Mouse (Mus musculus) forebrain, postnatal 0 days (tissue): Measurements from ENCODE around the gene Gm21887. TPM values are rescaled to one million over a fixed set of nuclear protein-coding genes. Genes with fewer than 3 reads are reported as not detected.
A peak's percentile ranks its signal among the peaks of the same experiment; 100 is the strongest.
"Not testable (repeated sequence)": the region's sequence is repeated elsewhere in the genome, so short reads cannot be mapped to it uniquely, and the experiment has no call there.

Experiments
- ATAC-seq: fragments of 200-750 bp; cut with Nextera tagmentation; 2 replicates; pipeline ENCODE4 v1.8.0; 2017; ENCODE audit warnings: mild to moderate bottlenecking, moderate library complexity
- DNase-seq: peaks from one replicate; pipeline ENCODE4 v3.0.0-alpha.2; 2015
- H3K27ac ChIP-seq: fragments of 300-500 bp; sonication (generic); 2 replicates; pipeline ENCODE4 v1.5.1; 2014; ENCODE audit warnings: low read depth, mild to moderate bottlenecking, antibody characterized with exemption, low read length, moderate library complexity, mixed read lengths
- H3K27me3 ChIP-seq: fragments of 300-500 bp; sonication (generic); 2 replicates; pipeline ENCODE4 v1.6.1; 2014; ENCODE audit warnings: mild to moderate bottlenecking, low read length, mixed read lengths; ENCODE audit not compliant: insufficient read depth
- H3K36me3 ChIP-seq: fragments of 300-500 bp; sonication (generic); 2 replicates; pipeline ENCODE4 v1.6.1; 2014; ENCODE audit warnings: mild to moderate bottlenecking, moderate library complexity; ENCODE audit not compliant: insufficient read depth
- H3K4me1 ChIP-seq: fragments of 300-500 bp; sonication (generic); 2 replicates; pipeline ENCODE4 v1.6.1; 2014; ENCODE audit warnings: antibody characterized with exemption; ENCODE audit not compliant: insufficient read depth
- H3K4me2 ChIP-seq: fragments of 300-500 bp; sonication (generic); 2 replicates; pipeline ENCODE4 v1.6.1; 2014; ENCODE audit warnings: low read depth, mild to moderate bottlenecking, moderate library complexity
- H3K4me3 ChIP-seq: fragments of 300-500 bp; sonication (generic); 2 replicates; pipeline ENCODE4 v1.5.1; 2014; ENCODE audit warnings: low read depth, low read length, mixed read lengths
- H3K9ac ChIP-seq: fragments of 300-500 bp; sonication (generic); 2 replicates; pipeline ENCODE4 v1.6.1; 2014; ENCODE audit warnings: mild to moderate bottlenecking
- H3K9me3 ChIP-seq: fragments of 300-500 bp; sonication (generic); 2 replicates; pipeline ENCODE4 v1.6.1; 2016; ENCODE audit warnings: low read length
- WGBS: fragments of 180-500 bp; shearing (Covaris S2); extraction: QIAGEN DNeasy Blood & Tissue Kit; methylation state at CpG from one replicate; pipeline ENCODE4 v1.1.7; 2014; 5-methylcytosine and 5-hydroxymethylcytosine counted together
- polyA plus RNA-seq: library from polyadenylated mRNA; unstranded; fragments of >200 nt; fragmentation: Nextera tagmentation; extraction: Ambion mirVana; gene quantifications from 2 replicates; pipeline ENCODE4 v1.2.1, GENCODE M21; 2015
- total RNA-seq: library from RNA; depleted of rRNA; stranded (reverse); fragments of >200 nt; gene quantifications from 2 replicates; pipeline ENCODE4 v1.2.3, GENCODE M21; 2014

Gm21887 gene
- total and polyA plus RNA-seq, 2 experiments from 2014 or later: 39.7 to 231 TPM

DNA sequence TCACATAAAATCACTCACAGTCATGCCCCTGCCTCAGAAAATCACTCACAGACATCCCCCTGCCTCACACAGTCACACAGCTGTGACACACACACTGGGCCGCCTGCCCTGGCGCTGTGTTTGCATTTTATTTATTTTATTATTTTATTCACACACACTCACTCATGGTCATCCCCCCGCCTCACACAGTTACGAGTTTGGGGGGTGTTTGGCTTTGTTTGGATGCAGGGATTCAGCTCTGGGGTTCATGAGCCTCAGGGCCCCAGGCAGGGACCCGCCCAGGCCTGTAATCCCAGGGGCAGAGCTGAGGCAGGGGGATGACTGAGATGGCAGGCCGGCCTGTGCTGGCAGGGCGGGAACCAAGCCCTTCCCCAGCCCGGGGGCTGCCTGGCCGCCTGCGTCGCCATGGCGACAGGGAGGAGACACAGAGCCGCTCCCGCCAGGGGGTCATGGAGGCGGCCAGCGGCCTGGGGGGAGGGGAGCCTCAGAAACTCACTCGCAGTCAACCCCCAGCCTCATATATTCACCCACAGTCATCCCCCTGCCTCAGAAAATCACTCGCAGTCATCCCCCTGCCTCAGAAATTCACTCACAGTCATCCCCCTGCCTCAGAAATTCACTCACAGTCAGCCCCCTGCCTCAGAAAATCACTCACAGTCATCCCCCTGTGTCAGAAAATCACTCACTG is 6.8 kb upstream of the Gm21887 start:
- H3K9ac ChIP-seq, H3K27me3 ChIP-seq, H3K27ac ChIP-seq, H3K4me2 ChIP-seq, ATAC-seq, DNase-seq, H3K9me3 ChIP-seq, H3K4me1 ChIP-seq, H3K4me3 ChIP-seq, H3K36me3 ChIP-seq: not testable (repeated sequence)
- 31% methylated on average over 13 of the region's 18 CpGs for WGBS

DNA sequence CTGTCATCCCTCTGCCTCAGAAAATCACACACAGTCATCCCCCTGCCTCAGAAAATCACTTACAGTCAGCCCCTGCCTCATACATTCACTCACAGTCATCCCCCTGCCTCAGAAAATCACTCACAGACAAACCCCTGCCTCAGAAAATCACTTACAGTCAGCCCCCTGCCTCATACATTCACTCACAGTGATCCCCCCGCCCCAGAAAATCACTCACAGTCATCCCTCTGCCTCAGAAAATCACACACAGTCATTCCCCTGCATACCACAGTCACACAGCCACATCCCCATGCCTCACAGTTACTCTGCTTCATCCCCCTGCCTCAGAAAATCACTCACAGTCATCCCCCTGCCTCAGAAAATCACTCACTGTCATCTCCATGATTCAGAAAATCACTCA is 5.9 kb upstream of the Gm21887 start:
- H3K4me1 ChIP-seq, H3K9me3 ChIP-seq, H3K27me3 ChIP-seq, H3K4me3 ChIP-seq, DNase-seq, H3K4me2 ChIP-seq, H3K9ac ChIP-seq, H3K36me3 ChIP-seq, H3K27ac ChIP-seq, ATAC-seq: not testable (repeated sequence)
- 30% methylated on average over 1 of the region's 1 CpGs for WGBS

DNA sequence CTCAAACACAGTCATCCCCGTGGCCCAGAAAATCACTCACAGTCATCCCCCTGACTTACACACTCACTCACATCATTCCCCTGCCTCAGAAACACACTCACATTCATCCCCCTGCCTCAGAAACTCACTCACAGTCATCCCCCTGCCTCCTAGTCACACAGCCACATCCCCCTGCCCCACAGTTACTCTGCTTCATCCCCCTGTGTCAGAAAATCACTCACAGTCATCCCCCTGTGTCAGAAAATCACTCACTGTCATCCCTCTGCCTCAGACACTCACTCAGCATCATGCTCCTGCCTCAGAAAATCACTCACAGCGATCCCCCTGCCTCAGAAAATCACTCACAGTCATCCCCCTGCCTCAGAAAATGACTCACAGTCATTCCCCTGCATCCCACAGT is 5.2 kb upstream of the Gm21887 start:
- WGBS: 32% methylated on average over 2 of the region's 2 CpGs
- DNase-seq: not testable (repeated sequence)

DNA sequence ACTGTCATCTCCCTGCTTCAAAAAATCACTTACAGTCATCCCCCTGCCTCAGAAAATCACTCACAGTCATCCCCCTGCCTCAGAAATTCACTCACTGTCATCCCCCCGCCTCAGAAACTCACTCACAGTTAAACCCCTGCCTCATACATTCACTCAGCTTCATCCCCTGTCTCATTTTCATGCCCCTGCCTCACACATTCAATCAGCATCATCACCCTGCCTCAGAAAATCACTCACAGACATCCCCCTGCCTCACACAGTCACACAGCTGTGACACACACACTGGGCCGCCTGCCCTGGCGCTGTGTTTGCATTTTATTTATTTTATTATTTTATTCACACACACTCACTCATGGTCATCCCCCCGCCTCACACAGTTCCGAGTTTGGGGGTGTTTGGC is 4.7 kb upstream of the Gm21887 start:
- not testable (repeated sequence) for ATAC-seq, H3K27me3 ChIP-seq, H3K4me3 ChIP-seq, H3K9ac ChIP-seq, H3K27ac ChIP-seq, H3K4me2 ChIP-seq, DNase-seq, H3K4me1 ChIP-seq, H3K36me3 ChIP-seq
- 35% methylated on average over 5 of the region's 5 CpGs for WGBS
- H3K9me3 ChIP-seq: peaks cover 18% of the 10 kb centered on the region

More for the DNA sequence above, 5.2 kb upstream of the Gm21887 start:
- not testable (repeated sequence) for H3K4me2 ChIP-seq, H3K27ac ChIP-seq, H3K27me3 ChIP-seq, ATAC-seq, H3K36me3 ChIP-seq, H3K4me3 ChIP-seq, H3K4me1 ChIP-seq, H3K9ac ChIP-seq
- H3K9me3 ChIP-seq: peaks cover 13% of the 10 kb centered on the region

DNA sequence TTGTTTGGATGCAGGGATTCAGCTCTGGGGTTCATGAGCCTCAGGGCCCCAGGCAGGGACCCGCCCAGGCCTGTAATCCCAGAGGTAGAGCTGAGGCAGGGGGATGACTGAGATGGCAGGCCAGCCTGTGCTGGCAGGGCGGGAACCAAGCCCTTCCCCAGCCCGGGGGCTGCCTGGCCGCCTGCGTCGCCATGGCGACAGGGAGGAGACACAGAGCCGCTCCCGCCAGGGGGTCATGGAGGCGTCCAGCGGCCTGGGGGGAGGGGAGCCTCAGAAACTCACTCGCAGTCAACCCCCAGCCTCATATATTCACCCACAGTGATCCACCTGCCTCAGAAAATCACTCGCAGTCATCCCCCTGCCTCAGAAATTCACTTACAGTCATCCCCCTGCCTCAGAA is 4.3 kb upstream of the Gm21887 start:
- not testable (repeated sequence) for DNase-seq, H3K36me3 ChIP-seq, H3K9ac ChIP-seq, ATAC-seq, H3K4me2 ChIP-seq, H3K27me3 ChIP-seq, H3K27ac ChIP-seq, H3K4me3 ChIP-seq, H3K4me1 ChIP-seq
- WGBS: 20% methylated on average over 13 of the region's 13 CpGs
- H3K9me3 ChIP-seq: peaks cover 19% of the 10 kb centered on the region

DNA sequence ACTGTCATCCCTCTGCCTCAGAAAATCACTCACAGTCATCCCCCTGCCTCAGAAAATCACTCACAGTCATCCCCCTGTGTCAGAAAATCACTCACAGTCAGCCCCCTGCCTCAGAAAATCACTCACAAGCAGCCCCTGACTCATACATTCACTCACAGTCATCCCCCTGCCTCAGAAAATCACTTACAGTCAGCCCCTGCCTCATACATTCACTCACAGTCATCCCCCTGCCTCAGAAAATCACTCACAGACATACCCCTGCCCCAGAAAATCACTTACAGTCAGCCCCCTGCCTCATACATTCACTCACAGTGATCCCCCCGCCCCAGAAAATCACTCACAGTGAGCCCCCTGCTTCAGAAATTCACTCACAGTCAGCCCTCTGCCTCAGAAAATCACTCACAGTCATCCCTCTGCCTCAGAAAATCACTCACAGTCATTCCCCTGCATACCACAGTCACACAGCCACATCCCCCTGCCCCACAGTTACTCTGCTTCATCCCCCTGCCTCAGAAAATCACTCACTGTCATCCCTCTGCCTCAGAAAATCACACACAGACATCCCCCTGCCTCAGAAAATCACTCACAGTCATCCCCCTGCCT is 3.7 kb upstream of the Gm21887 start:
- H3K27me3 ChIP-seq, H3K4me1 ChIP-seq, H3K9ac ChIP-seq, H3K36me3 ChIP-seq, ATAC-seq, H3K4me2 ChIP-seq, H3K27ac ChIP-seq, H3K4me3 ChIP-seq, DNase-seq: not testable (repeated sequence)
- H3K9me3 ChIP-seq: peaks cover 17% of the 10 kb centered on the region
- 37% methylated on average over 1 of the region's 1 CpGs for WGBS

DNA sequence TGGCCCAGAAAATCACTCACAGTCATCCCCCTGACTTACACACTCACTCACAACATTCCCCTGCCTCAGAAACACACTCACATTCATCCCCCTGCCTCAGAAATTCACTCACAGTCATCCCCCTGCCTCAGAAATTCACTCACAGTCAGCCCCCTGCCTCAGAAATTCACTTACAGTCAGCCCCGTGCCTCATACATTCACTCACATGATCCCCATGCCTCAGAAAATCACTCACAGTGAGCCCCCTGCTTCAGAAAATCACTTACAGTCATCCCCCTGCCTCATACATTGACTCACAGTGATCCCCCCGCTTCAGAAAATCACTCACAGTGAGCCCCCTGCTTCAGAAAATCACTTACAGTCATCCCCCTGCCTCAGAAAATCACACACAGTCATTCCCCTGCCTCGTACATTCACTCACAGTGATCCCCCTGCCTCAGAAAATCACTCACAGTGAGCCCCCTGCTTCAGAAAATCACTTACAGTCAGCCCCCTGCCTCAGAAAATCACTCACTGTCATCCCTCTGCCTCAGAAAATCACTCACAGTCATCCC is 2.7 kb upstream of the Gm21887 start:
- not testable (repeated sequence) for H3K27ac ChIP-seq, DNase-seq, H3K9ac ChIP-seq, H3K4me2 ChIP-seq, H3K27me3 ChIP-seq, H3K4me3 ChIP-seq, ATAC-seq, H3K36me3 ChIP-seq, H3K4me1 ChIP-seq
- peaks cover 20% of the 10 kb centered on the region for H3K9me3 ChIP-seq
- WGBS: 53% methylated on average over 3 of the region's 3 CpGs

DNA sequence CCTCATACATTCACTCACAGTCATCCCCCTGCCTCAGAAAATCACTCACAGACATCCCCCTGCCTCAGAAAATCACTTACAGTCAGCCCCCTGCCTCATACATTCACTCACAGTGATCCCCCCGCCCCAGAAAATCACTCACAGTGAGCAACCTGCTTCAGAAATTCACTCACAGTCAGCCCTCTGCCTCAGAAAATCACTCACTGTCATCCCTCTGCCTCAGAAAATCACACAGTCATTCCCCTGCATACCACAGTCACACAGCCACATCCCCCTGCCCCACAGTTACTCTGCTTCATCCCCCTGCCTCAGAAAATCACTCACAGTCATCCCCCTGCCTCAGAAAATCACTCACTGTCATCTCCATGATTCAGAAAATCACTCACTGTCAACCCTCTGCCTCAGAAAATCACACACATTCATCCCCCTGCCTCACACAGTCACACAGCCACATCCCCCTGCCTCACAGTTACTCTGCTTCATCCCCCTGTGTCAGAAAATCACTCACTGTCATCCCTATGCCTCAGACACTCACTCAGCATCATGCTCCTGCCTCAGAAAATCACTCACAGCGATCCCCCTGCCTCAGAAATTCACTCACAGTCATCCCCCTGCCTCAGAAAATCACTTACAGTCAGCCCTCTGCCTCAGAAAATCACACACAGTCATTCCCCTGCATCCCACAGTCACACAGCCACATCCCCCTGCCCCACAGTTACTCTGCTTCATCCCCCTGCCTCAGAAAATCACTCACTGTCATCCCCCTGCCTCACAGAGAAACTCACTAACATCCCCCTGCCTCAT is 1.9 kb upstream of the Gm21887 start:
- not testable (repeated sequence) for H3K4me1 ChIP-seq, H3K4me3 ChIP-seq, H3K27ac ChIP-seq, H3K4me2 ChIP-seq, H3K36me3 ChIP-seq, H3K9ac ChIP-seq, DNase-seq, H3K27me3 ChIP-seq, ATAC-seq
- whole genome bisulfite sequencing: 51% methylated on average over 2 of the region's 2 CpGs
- H3K9me3 ChIP-seq: peaks cover 20% of the 10 kb centered on the region

DNA sequence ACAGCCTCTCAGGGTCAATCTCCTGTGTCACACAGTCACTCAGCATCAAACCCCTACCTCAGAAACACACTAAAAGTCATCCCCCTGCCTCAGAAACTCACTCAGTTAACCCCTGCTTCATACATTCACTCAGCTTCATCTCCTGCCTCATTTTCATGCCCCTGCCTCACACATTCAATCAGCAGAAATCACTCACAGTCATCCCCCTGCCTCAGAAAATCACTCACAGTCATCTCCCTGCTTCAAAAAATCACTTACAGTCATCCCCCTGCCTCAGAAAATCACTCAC is 1.3 kb upstream of the Gm21887 start:
- not testable (repeated sequence) for ATAC-seq, H3K27ac ChIP-seq, H3K9ac ChIP-seq, H3K4me2 ChIP-seq, H3K36me3 ChIP-seq, H3K4me3 ChIP-seq, DNase-seq, H3K4me1 ChIP-seq, H3K27me3 ChIP-seq
- H3K9me3 ChIP-seq: peaks cover 20% of the 10 kb centered on the region

DNA sequence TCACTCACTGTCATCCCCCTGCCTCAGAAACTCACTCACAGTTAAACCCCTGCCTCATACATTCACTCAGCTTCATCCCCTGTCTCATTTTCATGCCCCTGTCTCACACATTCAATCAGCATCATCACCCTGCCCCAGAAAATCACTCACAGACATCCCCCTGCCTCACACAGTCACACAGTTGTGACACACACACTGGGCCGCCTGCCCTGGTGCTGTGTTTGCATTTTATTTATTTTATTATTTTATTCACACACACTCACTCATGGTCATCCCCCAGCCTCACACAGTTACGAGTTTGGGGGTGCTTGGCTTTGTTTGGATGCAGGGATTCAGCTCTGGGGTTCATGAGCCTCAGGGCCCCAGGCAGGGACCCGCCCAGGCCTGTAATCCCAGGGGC is 875 bp upstream of the Gm21887 start:
- H3K27me3 ChIP-seq, DNase-seq, H3K36me3 ChIP-seq, ATAC-seq, H3K4me1 ChIP-seq, H3K27ac ChIP-seq: not testable (repeated sequence)
- peak overlapping the region; percentile 38 for H3K4me2 ChIP-seq
- 33% methylated on average over 3 of the region's 3 CpGs for whole genome bisulfite sequencing
- H3K9ac ChIP-seq: peak overlapping the region; percentile 31; the same call in 1 of the 2 replicates
- H3K9me3 ChIP-seq: peaks cover 20% of the 10 kb centered on the region
- H3K4me3 ChIP-seq: peak overlapping the region; percentile 57; the same call in 1 of the 2 replicates
